Mouse (Mus musculus): ENCODE measurements around the gene Aacs. TPM values are rescaled to one million over a fixed set of nuclear protein-coding genes. Genes with fewer than 3 reads are reported as not detected.

Aacs gene
- polyA plus RNA-seq, 1 experiment from 2014 or later = 42.7 TPM

DNA sequence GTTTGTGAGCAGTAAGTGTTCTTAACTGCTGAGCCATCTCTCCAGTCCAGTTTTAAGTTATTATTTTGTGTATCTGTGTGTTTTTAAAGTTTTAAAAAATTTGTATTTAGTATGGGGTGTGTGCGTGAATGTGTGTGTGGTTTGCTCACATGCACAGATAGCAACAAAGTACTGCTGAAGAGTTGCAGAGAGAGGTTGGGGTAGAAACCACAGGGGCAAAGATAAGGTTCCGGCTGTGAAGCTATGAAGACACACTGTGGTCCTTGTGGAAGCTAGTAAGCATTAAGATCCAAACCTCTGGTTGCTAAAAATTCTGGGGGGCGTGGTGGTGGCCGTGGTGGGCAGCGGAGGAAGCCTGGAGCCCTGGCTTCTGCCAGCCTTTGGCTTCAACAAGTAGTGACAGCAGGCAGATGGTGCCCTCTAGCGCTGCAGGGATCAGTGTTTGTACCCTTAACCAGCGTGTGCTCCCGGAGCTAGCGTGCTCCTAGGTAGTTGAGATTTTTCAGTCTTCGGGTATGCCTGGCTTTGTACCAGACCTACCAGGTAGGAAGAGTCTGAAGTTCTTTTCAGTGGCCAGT lies 13.7 kb upstream of the Aacs start:
- peak; percentile 54 for TF ChIP-seq CTCF (IDR thresholded peaks at IDR 0.05; ENCODE audit: low read depth)
- Histone ChIP-seq H3K9ac (no peak overlapping the region), H3K9me3 (ENCODE audit: low read depth, low read length) (no peaks in the 10 kb centered on the region), H3K36me3 (ENCODE audit: insufficient read depth) (peaks cover 10% of the 10 kb centered on the region; the same call in 1 of the 2 replicates), H3K27me3 (ENCODE audit: insufficient read depth, low read length) (no peaks in the 10 kb centered on the region), H3K4me3 (ENCODE audit: low read depth, low read length) (no peak overlapping the region), H3K27ac (ENCODE audit: low read depth) (no peak overlapping the region), H3K4me2 (no peak overlapping the region), H3K4me1 (ENCODE audit: insufficient read depth) (0 out of 2 replicates have a peak, but pooled peaks cover 3% of the 10 kb centered on the region)
- DNase-seq (peak; percentile 60), ATAC-seq (ENCODE audit: insufficient read depth) (no peak)
- WGBS = 52% methylated on average over 10 of the region's 10 CpGs

DNA sequence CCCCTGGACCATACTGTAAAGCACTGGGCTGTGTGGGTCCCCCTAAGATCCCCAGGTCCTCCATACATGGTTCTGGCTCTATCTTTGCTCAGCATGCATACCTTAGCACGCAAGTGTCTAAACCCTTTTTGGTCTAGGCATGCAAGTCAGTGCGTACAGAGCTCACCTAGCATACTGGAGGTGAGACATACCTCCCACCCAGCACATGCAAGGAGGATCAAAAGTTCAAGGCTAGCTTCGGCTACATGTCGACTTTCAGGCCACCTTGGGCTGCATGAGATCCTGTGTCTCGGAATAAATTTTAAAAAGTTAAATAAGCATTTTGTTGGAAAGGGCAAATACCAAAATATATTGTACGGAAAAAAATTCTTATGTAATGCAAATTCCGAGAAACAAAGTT lies 10.4 kb upstream of the Aacs start:
- ATAC-seq (ENCODE audit: insufficient read depth) (peak; percentile 18), DNase-seq (no peak)
- H3K36me3 ChIP-seq (ENCODE audit: insufficient read depth) = no peaks in the 10 kb centered on the region
- H3K4me1 ChIP-seq (ENCODE audit: insufficient read depth) = 0 out of 2 replicates have a peak, but pooled peaks cover 3% of the 10 kb centered on the region
- peak overlapping the region; percentile 35; the same call in 1 of the 2 replicates for H3K4me3 ChIP-seq (ENCODE audit: low read depth, low read length)
- H3K9me3 ChIP-seq (ENCODE audit: low read depth, low read length) = no peaks in the 10 kb centered on the region
- no peaks in the 10 kb centered on the region for H3K27me3 ChIP-seq (ENCODE audit: insufficient read depth, low read length)
- H3K9ac ChIP-seq = no peak overlapping the region
- no peak for TF ChIP-seq CTCF (IDR thresholded peaks at IDR 0.05; ENCODE audit: low read depth)
- H3K27ac ChIP-seq (ENCODE audit: low read depth) = peak overlapping the region; percentile 19; the same call in 1 of the 2 replicates
- peak overlapping the region; percentile 65 for H3K4me2 ChIP-seq
- 33% methylated on average over 7 of the region's 7 CpGs for WGBS

DNA sequence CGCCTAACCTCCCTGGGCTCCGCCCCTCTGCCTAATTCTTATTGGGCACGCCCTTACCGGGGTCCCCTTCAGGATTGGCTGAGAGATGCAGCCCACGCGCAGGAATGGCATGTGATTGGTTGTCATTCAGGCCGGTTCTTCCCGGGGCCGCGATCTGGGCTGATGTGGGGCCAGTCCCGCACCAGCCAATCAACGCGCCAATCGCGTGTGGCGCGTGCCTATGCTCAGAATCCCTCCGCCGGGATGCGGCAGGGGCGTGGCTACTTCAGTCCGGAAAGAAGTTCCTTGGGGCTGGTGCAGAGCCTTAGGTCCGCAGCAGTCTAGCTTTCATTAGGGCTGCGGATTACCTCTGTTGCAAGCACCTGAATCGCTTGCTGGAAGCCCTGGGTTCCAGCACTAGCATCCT lies 9.9 kb upstream of the Aacs start:
- Histone ChIP-seq H3K27ac (ENCODE audit: low read depth) (no peak overlapping the region), H3K27me3 (ENCODE audit: insufficient read depth, low read length) (no peaks in the 10 kb centered on the region), H3K9ac (peak overlapping the region; percentile 25; the same call in 1 of the 2 replicates), H3K9me3 (ENCODE audit: low read depth, low read length) (no peaks in the 10 kb centered on the region), H3K36me3 (ENCODE audit: insufficient read depth) (no peaks in the 10 kb centered on the region), H3K4me1 (ENCODE audit: insufficient read depth) (0 out of 2 replicates have a peak, but pooled peaks cover 3% of the 10 kb centered on the region), H3K4me3 (ENCODE audit: low read depth, low read length) (peak overlapping the region; percentile 35), H3K4me2 (peak overlapping the region; percentile 65)
- ATAC-seq (ENCODE audit: insufficient read depth) = peak; percentile 100
- DNase-seq = peak; percentile 99
- WGBS = under 1% methylated on average over 25 of the region's 25 CpGs
- peak; percentile 10; the same call in 1 of the 2 replicates for TF ChIP-seq CTCF (IDR thresholded peaks at IDR 0.05; ENCODE audit: low read depth)

DNA sequence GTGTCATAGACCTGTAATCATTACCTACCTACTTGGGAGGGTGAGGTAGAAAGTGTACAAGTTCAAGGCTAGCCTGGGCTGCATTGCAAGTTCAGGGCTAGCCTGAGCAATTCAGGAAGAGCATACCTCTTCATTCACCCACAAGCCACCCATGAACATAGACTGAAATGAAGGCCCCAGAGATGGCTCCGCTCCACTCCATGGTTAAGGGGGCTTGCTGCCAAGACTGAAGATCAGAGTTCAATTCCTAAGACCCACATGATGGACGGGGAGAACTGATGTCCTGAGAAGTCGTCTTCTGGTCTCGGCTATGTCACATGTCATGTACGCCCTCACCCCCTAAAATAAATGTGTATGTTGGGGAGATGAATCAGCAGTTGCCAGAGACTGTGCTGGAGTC lies 9.1 kb upstream of the Aacs start:
- DNase-seq (no peak), ATAC-seq (ENCODE audit: insufficient read depth) (no peak)
- no peaks in the 10 kb centered on the region for H3K9me3 ChIP-seq (ENCODE audit: low read depth, low read length)
- H3K4me1 ChIP-seq (ENCODE audit: insufficient read depth) = 0 out of 2 replicates have a peak, but pooled peaks cover 3% of the 10 kb centered on the region
- H3K9ac ChIP-seq = no peak overlapping the region; the same call in 1 of the 2 replicates
- H3K27me3 ChIP-seq (ENCODE audit: insufficient read depth, low read length) = no peaks in the 10 kb centered on the region
- H3K4me3 ChIP-seq (ENCODE audit: low read depth, low read length) = no peak overlapping the region; the same call in 1 of the 2 replicates
- H3K36me3 ChIP-seq (ENCODE audit: insufficient read depth) = no peaks in the 10 kb centered on the region
- no peak overlapping the region for H3K27ac ChIP-seq (ENCODE audit: low read depth)
- peak overlapping the region; percentile 65 for H3K4me2 ChIP-seq
- no peak for TF ChIP-seq CTCF (IDR thresholded peaks at IDR 0.05; ENCODE audit: low read depth)
- WGBS = 78% methylated on average over 5 of the region's 5 CpGs

DNA sequence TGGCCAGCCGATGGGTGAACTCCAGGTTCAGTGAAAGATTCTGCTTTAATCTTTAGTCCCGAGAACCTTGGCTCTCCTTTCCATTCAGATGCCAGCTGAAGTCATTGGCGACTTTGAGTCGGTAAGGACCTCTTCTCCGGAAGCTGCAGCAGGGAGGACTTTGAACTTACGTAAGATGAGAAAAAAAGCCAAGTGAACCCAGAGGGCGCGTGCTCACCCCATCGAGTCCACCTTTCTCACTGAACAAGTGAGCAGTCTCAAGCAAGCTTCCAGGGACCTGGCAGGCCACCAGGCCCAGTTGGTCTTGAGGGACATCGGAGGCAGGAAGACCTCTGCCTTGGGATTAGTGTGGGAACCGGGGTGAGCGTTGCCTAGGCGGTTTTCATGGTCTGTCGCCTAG lies 8.4 kb upstream of the Aacs start:
- DNase-seq (no peak), ATAC-seq (ENCODE audit: insufficient read depth) (no peak)
- H3K4me3 ChIP-seq (ENCODE audit: low read depth, low read length) = no peak overlapping the region
- H3K27ac ChIP-seq (ENCODE audit: low read depth) = no peak overlapping the region
- 0 out of 2 replicates have a peak, but pooled peaks cover 3% of the 10 kb centered on the region for H3K4me1 ChIP-seq (ENCODE audit: insufficient read depth)
- no peak overlapping the region for H3K9ac ChIP-seq
- no peaks in the 10 kb centered on the region for H3K9me3 ChIP-seq (ENCODE audit: low read depth, low read length)
- no peak for TF ChIP-seq CTCF (IDR thresholded peaks at IDR 0.05; ENCODE audit: low read depth)
- WGBS = 80% methylated on average over 14 of the region's 14 CpGs
- H3K36me3 ChIP-seq (ENCODE audit: insufficient read depth) = no peaks in the 10 kb centered on the region
- H3K4me2 ChIP-seq = no peak overlapping the region
- H3K27me3 ChIP-seq (ENCODE audit: insufficient read depth, low read length) = no peaks in the 10 kb centered on the region

DNA sequence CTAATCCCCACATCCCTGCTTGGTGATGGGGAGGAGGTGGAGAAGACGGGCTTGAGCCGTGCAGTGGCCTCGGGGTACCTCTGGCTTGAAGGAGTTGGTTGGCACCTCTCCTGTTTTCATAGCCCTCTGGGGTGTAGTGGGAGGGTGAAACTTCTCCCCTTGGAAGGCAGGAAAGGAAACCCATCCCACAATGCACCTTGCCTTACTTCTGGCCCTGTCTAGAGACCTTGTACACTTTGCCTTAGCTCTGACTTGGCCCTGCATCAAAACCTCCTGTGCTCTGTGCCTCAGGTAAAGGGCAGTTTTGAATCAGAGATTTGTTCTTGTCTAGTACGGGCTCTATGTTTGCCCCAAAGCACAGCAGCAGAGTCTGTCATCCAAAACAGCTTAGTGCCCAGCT lies 4.9 kb upstream of the Aacs start:
- H3K9me3 ChIP-seq (ENCODE audit: low read depth, low read length) = no peaks in the 10 kb centered on the region
- no peak overlapping the region for H3K9ac ChIP-seq
- no peaks in the 10 kb centered on the region for H3K27me3 ChIP-seq (ENCODE audit: insufficient read depth, low read length)
- ATAC-seq (ENCODE audit: insufficient read depth) (no peak), DNase-seq (no peak)
- no peaks in the 10 kb centered on the region for H3K4me1 ChIP-seq (ENCODE audit: insufficient read depth)
- 80% methylated on average over 4 of the region's 4 CpGs for WGBS
- H3K36me3 ChIP-seq (ENCODE audit: insufficient read depth) = no peaks in the 10 kb centered on the region
- no peak overlapping the region for H3K27ac ChIP-seq (ENCODE audit: low read depth)
- no peak overlapping the region for H3K4me2 ChIP-seq
- TF ChIP-seq CTCF (IDR thresholded peaks at IDR 0.05; ENCODE audit: low read depth) = no peak
- H3K4me3 ChIP-seq (ENCODE audit: low read depth, low read length) = no peak overlapping the region

DNA sequence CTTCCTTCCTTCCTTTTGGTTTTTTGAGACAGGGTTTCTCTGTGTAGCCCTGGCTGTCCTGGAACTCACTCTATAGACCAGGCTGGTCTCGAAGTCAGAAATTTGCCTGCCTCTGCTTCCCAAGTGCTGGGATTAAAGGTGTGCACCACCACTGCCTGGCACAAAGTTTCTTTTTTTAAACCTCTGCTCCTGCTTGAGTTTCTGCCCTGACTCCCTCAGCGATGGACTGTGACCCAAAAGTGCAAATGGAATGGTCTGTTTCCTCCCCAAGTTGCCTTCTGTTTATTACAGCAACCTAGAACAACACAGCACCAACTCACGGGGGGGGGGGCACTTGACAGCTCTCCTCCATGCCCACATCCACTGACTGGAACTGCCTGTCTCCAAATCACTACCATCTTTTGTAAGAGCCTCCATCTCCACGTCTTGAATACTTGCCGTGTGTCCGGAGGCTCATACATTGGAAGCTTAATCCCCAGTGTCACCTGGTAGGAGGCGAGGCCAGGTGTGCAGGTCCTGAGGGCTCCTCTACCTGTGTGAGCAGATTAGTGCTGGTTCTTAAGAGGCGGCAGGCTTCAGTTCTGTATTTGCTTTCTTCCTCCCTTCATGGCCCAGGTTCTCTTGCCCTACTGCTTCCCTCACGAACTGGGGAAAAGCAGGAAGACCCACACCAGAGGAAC lies 2.7 kb upstream of the Aacs start:
- ATAC-seq (ENCODE audit: insufficient read depth) = no peak
- Histone ChIP-seq H3K9ac (no peak overlapping the region), H3K4me3 (ENCODE audit: low read depth, low read length) (no peak overlapping the region), H3K4me1 (ENCODE audit: insufficient read depth) (0 out of 2 replicates have a peak, but pooled peaks cover 11% of the 10 kb centered on the region), H3K27ac (ENCODE audit: low read depth) (no peak overlapping the region), H3K9me3 (ENCODE audit: low read depth, low read length) (no peaks in the 10 kb centered on the region), H3K4me2 (no peak overlapping the region), H3K27me3 (ENCODE audit: insufficient read depth, low read length) (no peaks in the 10 kb centered on the region), H3K36me3 (ENCODE audit: insufficient read depth) (no peaks in the 10 kb centered on the region)
- TF ChIP-seq CTCF (IDR thresholded peaks at IDR 0.05; ENCODE audit: low read depth) = no peak
- DNase-seq = no peak
- 68% methylated on average over 9 of the region's 9 CpGs for WGBS

Data from lung, embryonic 14.5 days (tissue).